In genomic region chr10:79525456-79526325, GRCm38 (mm10) we compare ENCODE assay signal across 27 mouse cellular contexts. TPM values are rescaled to one million over a fixed set of nuclear protein-coding genes. Genes with fewer than 3 reads are reported as not detected.
DNase-seq lines count a peak whose midpoint lies in the region; ATAC-seq and TF ChIP-seq lines count a peak whose summit lies in the region.
"Had no signal": no experiment of that assay in that cellular context is flagged by ENCODE, and none has a peak within 500 bp of the region (broad histone marks: within the 10 kb centered on the region; RNA-seq: fewer than 3 reads in every experiment).

No protein-coding gene starts in this region.

- TF ChIP-seq CTCF in cerebellum, adult 2 months (IDR thresholded peaks at IDR 0.05; ENCODE audit: borderline replicate concordance, insufficient read depth, low read depth, low read length): no peak
- no peak for TF ChIP-seq CTCF in stomach, postnatal 0 days (IDR thresholded peaks at IDR 0.05; ENCODE audit: low read depth)

- no peaks in the 10 kb centered on the region for H3K27me3 ChIP-seq in cerebellum, adult 2 months (ENCODE audit: control insufficient read depth, insufficient read depth, low read length)
- H3K27me3 ChIP-seq in heart, embryonic 10.5 days (ENCODE audit: insufficient read depth, poor library complexity, severe bottlenecking): no peaks in the 10 kb centered on the region
- H3K27me3 ChIP-seq in heart, embryonic 11.5 days (ENCODE audit: control insufficient read depth, insufficient read depth, low read length): no peaks in the 10 kb centered on the region
- no peaks in the 10 kb centered on the region for H3K27me3 ChIP-seq in stomach, postnatal 0 days (ENCODE audit: control insufficient read depth, insufficient read depth, low read length)
- H3K27me3 ChIP-seq: embryonic facial prominence, embryonic 12.5 days; forebrain, embryonic 13.5 days; hindbrain, embryonic 12.5 days; limb, embryonic 13.5 days; liver, embryonic 15.5 days; stomach, embryonic 15.5 days had no signal

- no peak for TF ChIP-seq POLR2A in cerebellum, adult 2 months (IDR thresholded peaks at IDR 0.05; ENCODE audit: borderline replicate concordance, insufficient read depth, low read length)

- no peaks in the 10 kb centered on the region for H3K4me1 ChIP-seq in cerebellum, adult 2 months (ENCODE audit: control insufficient read depth, insufficient read depth, low read length)
- 0 out of 2 replicates have a peak, but pooled peaks cover 3% of the 10 kb centered on the region for H3K4me1 ChIP-seq in heart, embryonic 10.5 days
- H3K4me1 ChIP-seq in heart, embryonic 11.5 days (ENCODE audit: control insufficient read depth, insufficient read depth, low read length): no peaks in the 10 kb centered on the region
- no peaks in the 10 kb centered on the region for H3K4me1 ChIP-seq in stomach, postnatal 0 days (replicated peaks; ENCODE audit: control insufficient read depth, insufficient read depth)
- H3K4me1 ChIP-seq: embryonic facial prominence, embryonic 12.5 days; forebrain, embryonic 13.5 days; hindbrain, embryonic 12.5 days; limb, embryonic 13.5 days; liver, embryonic 15.5 days; stomach, embryonic 15.5 days had no signal

- TF ChIP-seq EP300 in stomach, postnatal 0 days (optimal IDR thresholded peaks at IDR 0.05): no peak

- H3K9me3 ChIP-seq in heart, embryonic 10.5 days: no peaks in the 10 kb centered on the region
- H3K9me3 ChIP-seq in heart, embryonic 11.5 days (replicated peaks; ENCODE audit: control insufficient read depth, low read length): no peaks in the 10 kb centered on the region
- no peaks in the 10 kb centered on the region for H3K9me3 ChIP-seq in stomach, postnatal 0 days (ENCODE audit: control insufficient read depth, low read length)
- H3K9me3 ChIP-seq: embryonic facial prominence, embryonic 12.5 days; forebrain, embryonic 13.5 days; hindbrain, embryonic 12.5 days; limb, embryonic 13.5 days; liver, embryonic 15.5 days; stomach, embryonic 15.5 days had no signal

- peak; percentile 21 to 33 for DNase-seq in cerebellum, adult 2 months
- peak; percentile 74 for DNase-seq in heart, embryonic 10.5 days (ENCODE audit: low spot score)
- DNase-seq in spleen, postnatal 4 days (ENCODE audit: low spot score in 2 of 2): peak; percentile 10 to 51
- no peak for DNase-seq in spleen, adult 18-20 months
- DNase-seq in stomach, postnatal 0 days (ENCODE audit: low spot score): peak; percentile 12
- DNase-seq in right cerebral cortex, postnatal 10 days (ENCODE audit: low spot score in 2 of 2): no peak
- DNase-seq: adrenal gland, postnatal 25 days; kidney, adult 9 months; kidney, postnatal 25 days; layer of hippocampus, postnatal 36 days; lung, postnatal 4 days; midbrain, embryonic 14.5 days had no signal

- H3K9ac ChIP-seq in heart, embryonic 11.5 days (ENCODE audit: low read depth, low read length): no peak overlapping the region
- no peak overlapping the region for H3K9ac ChIP-seq in stomach, postnatal 0 days (ENCODE audit: low read length)
- H3K9ac ChIP-seq: embryonic facial prominence, embryonic 12.5 days; forebrain, embryonic 13.5 days; hindbrain, embryonic 12.5 days; limb, embryonic 13.5 days; liver, embryonic 15.5 days; stomach, embryonic 15.5 days had no signal

- 72% methylated on average over 8 of the region's 8 CpGs for WGBS in cerebellum, adult 2 months
- WGBS in heart, embryonic 10.5 days: 92% methylated on average over 8 of the region's 8 CpGs
- 82% methylated on average over 8 of the region's 8 CpGs for WGBS in heart, embryonic 11.5 days (ENCODE audit: insufficient replicate concordance)
- 87% methylated on average over 8 of the region's 8 CpGs for WGBS in stomach, postnatal 0 days

- no peak overlapping the region for H3K4me2 ChIP-seq in heart, embryonic 11.5 days
- H3K4me2 ChIP-seq in stomach, postnatal 0 days (replicated peaks; ENCODE audit: low read depth): no peak overlapping the region
- H3K4me2 ChIP-seq: embryonic facial prominence, embryonic 12.5 days; forebrain, embryonic 13.5 days; hindbrain, embryonic 12.5 days; limb, embryonic 13.5 days; liver, embryonic 15.5 days; stomach, embryonic 15.5 days had no signal

- no peak overlapping the region for H3K27ac ChIP-seq in cerebellum, adult 2 months (ENCODE audit: insufficient read depth, low read length)
- no peak overlapping the region for H3K27ac ChIP-seq in heart, embryonic 10.5 days
- no peak overlapping the region for H3K27ac ChIP-seq in heart, embryonic 11.5 days (ENCODE audit: low read depth, low read length)
- H3K27ac ChIP-seq in stomach, postnatal 0 days (replicated peaks): no peak overlapping the region
- H3K27ac ChIP-seq: embryonic facial prominence, embryonic 12.5 days; forebrain, embryonic 13.5 days; hindbrain, embryonic 12.5 days; limb, embryonic 13.5 days; liver, embryonic 15.5 days; stomach, embryonic 15.5 days had no signal

- ATAC-seq in cerebellum, adult (ENCODE audit: insufficient number of reproducible peaks, low FRiP score, low TSS enrichment): no peak
- ATAC-seq in heart, embryonic 11.5 days (replicated peaks; ENCODE audit: insufficient number of reproducible peaks, low FRiP score, low TSS enrichment): no peak
- ATAC-seq in stomach, postnatal 0 days (ENCODE audit: low FRiP score, low TSS enrichment): no peak
- ATAC-seq: CD4-positive, CD25-positive, alpha-beta regulatory T cell, adult 4 months; forebrain, embryonic 13.5 days had no signal

- H3K4me3 ChIP-seq in cerebellum, adult 2 months (replicated peaks; ENCODE audit: insufficient read depth, low read depth, low read length): no peak overlapping the region
- H3K4me3 ChIP-seq in heart, embryonic 10.5 days: no peak overlapping the region
- no peak overlapping the region for H3K4me3 ChIP-seq in heart, embryonic 11.5 days (ENCODE audit: low read depth, low read length)
- H3K4me3 ChIP-seq in stomach, postnatal 0 days (ENCODE audit: low read depth, low read length): no peak overlapping the region
- H3K4me3 ChIP-seq: embryonic facial prominence, embryonic 12.5 days; forebrain, embryonic 13.5 days; hindbrain, embryonic 12.5 days; limb, embryonic 13.5 days; liver, embryonic 15.5 days; stomach, embryonic 15.5 days had no signal

- H3K36me3 ChIP-seq in heart, embryonic 10.5 days: peaks cover 29% of the 10 kb centered on the region
- peaks cover 3% of the 10 kb centered on the region; the same call in 1 of the 2 replicates for H3K36me3 ChIP-seq in heart, embryonic 11.5 days (ENCODE audit: control insufficient read depth, insufficient read depth, low read length)
- H3K36me3 ChIP-seq in stomach, postnatal 0 days (ENCODE audit: control insufficient read depth, insufficient read depth, low read length): no peaks in the 10 kb centered on the region
- H3K36me3 ChIP-seq: hindbrain, embryonic 12.5 days had no signal

RNA-seq across cellular contexts. Expression of gene Plpp2, which starts 7.9 kb away (rescaled TPM):
- polyA plus RNA-seq in cerebellum, adult 2 months (2012; rRNA removed): 9.2 and 10.4 TPM in 2 replicates
- polyA plus RNA-seq in heart, embryonic 10.5 days (2016; fragmentation: Nextera tagmentation; extraction: Ambion mirVana): 16.8 and 24.1 TPM in 2 replicates
- polyA plus RNA-seq in heart, embryonic 11.5 days (2014; fragmentation: Nextera tagmentation; extraction: Ambion mirVana): 14.2 and 15.6 TPM in 2 replicates
- polyA plus RNA-seq in stomach, postnatal 0 days (2015; fragmentation: Nextera tagmentation; extraction: Ambion mirVana): 81.8 and 92.1 TPM in 2 replicates

RNA-seq across cellular contexts. Expression of gene Mier2, which starts 29.3 kb away (rescaled TPM):
- 70.3 and 71.8 TPM in 2 replicates for polyA plus RNA-seq in cerebellum, adult 2 months (2012; rRNA removed)
- polyA plus RNA-seq in heart, embryonic 10.5 days (2016; fragmentation: Nextera tagmentation; extraction: Ambion mirVana): 46.6 and 53.9 TPM in 2 replicates
- polyA plus RNA-seq in heart, embryonic 11.5 days (2014; fragmentation: Nextera tagmentation; extraction: Ambion mirVana): 26.5 and 29.3 TPM in 2 replicates
- polyA plus RNA-seq in stomach, postnatal 0 days (2015; fragmentation: Nextera tagmentation; extraction: Ambion mirVana): 24.0 and 25.4 TPM in 2 replicates

RNA-seq across cellular contexts. Expression of gene Vmn2r83, which starts 57.2 kb away (rescaled TPM):
- not detected in 2 replicates for polyA plus RNA-seq in cerebellum, adult 2 months (2012; rRNA removed)
- not detected in 2 replicates for polyA plus RNA-seq in heart, embryonic 10.5 days (2016; fragmentation: Nextera tagmentation; extraction: Ambion mirVana)
- polyA plus RNA-seq in heart, embryonic 11.5 days (2014; fragmentation: Nextera tagmentation; extraction: Ambion mirVana): not detected in 2 replicates
- polyA plus RNA-seq in stomach, postnatal 0 days (2015; fragmentation: Nextera tagmentation; extraction: Ambion mirVana): not detected in 2 replicates
- polyA plus RNA-seq: brain, embryonic 14.5 days; CD4-positive, CD25-positive, alpha-beta regulatory T cell, adult 4 months; embryonic facial prominence, embryonic 12.5 days; forebrain, embryonic 13.5 days; gonadal fat pad, adult 2 months; heart, embryonic 14.5 days; limb, embryonic 13.5 days; liver, embryonic 15.5 days; lung, embryonic 16.5 days; midbrain, embryonic 14.5 days; neural tube, embryonic 11.5 days; stomach, embryonic 15.5 days; urinary bladder, adult 2 months had no signal

Comparison
In these comparisons a context has a peak if more than half of its experiments do, and no peak if none do; other contexts are left out.
1. DNase-seq: peak in cerebellum, adult 2 months (2 of 2), heart, embryonic 10.5 days (single experiment), spleen, postnatal 4 days (2 of 2) and stomach, postnatal 0 days (single experiment); none in spleen, adult 18-20 months (0 of 2) and right cerebral cortex, postnatal 10 days (0 of 2).